Mouse (Mus musculus): ENCODE data around the gene Slc6a11.

- TF ChIP-seq CTCF (IDR thresholded peaks at IDR 0.05) (no peak), EP300 (IDR thresholded peaks at IDR 0.05; ENCODE audit: insufficient read depth, low read depth, low read length) (no peak)
Observed at GRCm38 (mm10) chr6:114258661-114259193, 127.7 kb downstream of the Slc6a11 start.
